Mouse (Mus musculus): ENCODE measurements around the gene Timd4. TPM values are rescaled to one million over a fixed set of nuclear protein-coding genes. Genes with fewer than 3 reads are reported as not detected.

Timd4 gene
- polyA plus RNA-seq (2012; rRNA removed): 0.06 TPM in 1 of 2 replicates, not detected in the other

- TF ChIP-seq CTCF (IDR thresholded peaks at IDR 0.05; ENCODE audit: extremely low read depth, insufficient read depth, low read length) (no peak), POLR2A (IDR thresholded peaks at IDR 0.05; ENCODE audit: extremely low read depth, insufficient read depth, low read length) (no peak)
- Histone ChIP-seq H3K4me3 (ENCODE audit: insufficient read depth, low read length) (no peak within 1 kb of the TSS), H3K4me1 (ENCODE audit: control insufficient read depth, insufficient read depth, low read length) (no peaks in the 10 kb centered on the region), H3K27ac (ENCODE audit: insufficient read depth, low read length) (no peak within 1 kb of the TSS)
These were observed at the start of gene Timd4 for GRCm38 (mm10) chr11:46810511-46810910. Timd4 (plus strand) TSS chr11:46810800.

DNA sequence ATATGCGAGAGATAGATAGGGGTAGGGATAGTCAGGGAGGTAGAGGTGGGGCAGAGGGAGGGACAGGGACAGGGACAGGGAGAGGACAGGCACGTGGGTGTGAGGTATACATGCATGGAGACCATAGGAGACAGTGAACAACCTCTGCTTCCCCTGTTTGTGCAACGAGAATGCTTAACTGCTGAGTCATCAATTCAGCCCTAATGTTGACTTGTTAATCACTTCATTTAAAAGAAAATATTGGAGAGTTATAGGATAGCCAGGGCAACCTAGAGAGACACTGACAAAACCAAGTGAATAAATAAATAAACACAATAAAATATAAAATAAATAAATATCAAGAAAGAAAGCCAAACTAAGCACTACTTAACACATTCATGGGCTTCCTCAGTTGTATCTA is 33.7 kb upstream of the Timd4 start:
- no peaks in the 10 kb centered on the region for H3K4me1 ChIP-seq (ENCODE audit: control insufficient read depth, insufficient read depth, low read length)
- TF ChIP-seq CTCF (IDR thresholded peaks at IDR 0.05; ENCODE audit: extremely low read depth, insufficient read depth, low read length) (no peak), POLR2A (IDR thresholded peaks at IDR 0.05; ENCODE audit: extremely low read depth, insufficient read depth, low read length) (no peak)
- H3K4me3 ChIP-seq (ENCODE audit: insufficient read depth, low read length): no peak overlapping the region
- no peak overlapping the region for H3K27ac ChIP-seq (ENCODE audit: insufficient read depth, low read length)

GRCm38 (mm10) chr11:46779811-46780210 is 30.8 kb upstream of the Timd4 start:
- no peak overlapping the region for H3K4me3 ChIP-seq (ENCODE audit: insufficient read depth, low read length)
- H3K27ac ChIP-seq (ENCODE audit: insufficient read depth, low read length): no peak overlapping the region
- TF ChIP-seq CTCF (IDR thresholded peaks at IDR 0.05; ENCODE audit: extremely low read depth, insufficient read depth, low read length): no peak
- no peak for TF ChIP-seq POLR2A (IDR thresholded peaks at IDR 0.05; ENCODE audit: extremely low read depth, insufficient read depth, low read length)
- no peaks in the 10 kb centered on the region for H3K4me1 ChIP-seq (ENCODE audit: control insufficient read depth, insufficient read depth, low read length)

DNA sequence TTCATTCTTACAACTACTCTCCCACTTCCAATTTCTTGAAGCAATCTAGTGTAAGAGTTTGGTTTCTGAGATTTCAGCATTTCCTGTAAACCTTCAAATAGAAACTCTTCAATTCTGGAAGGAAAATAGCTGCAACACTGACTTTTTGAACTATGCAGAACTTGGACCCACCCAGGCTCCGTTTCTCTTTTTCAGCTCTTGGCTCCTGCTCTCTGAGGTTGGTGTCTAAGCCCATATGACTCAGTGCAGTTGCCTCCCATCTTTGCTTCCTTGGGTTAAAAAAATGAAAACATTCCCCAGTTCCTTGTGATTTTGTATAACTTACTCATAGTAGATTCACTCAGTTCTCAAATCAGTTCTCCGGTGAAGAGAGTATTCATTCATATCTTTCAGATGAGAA is 6.2 kb upstream of the Timd4 start:
- TF ChIP-seq CTCF (IDR thresholded peaks at IDR 0.05; ENCODE audit: extremely low read depth, insufficient read depth, low read length) (no peak), POLR2A (IDR thresholded peaks at IDR 0.05; ENCODE audit: extremely low read depth, insufficient read depth, low read length) (no peak)
- Histone ChIP-seq H3K4me3 (ENCODE audit: insufficient read depth, low read length) (no peak overlapping the region), H3K27ac (ENCODE audit: insufficient read depth, low read length) (no peak overlapping the region), H3K4me1 (ENCODE audit: control insufficient read depth, insufficient read depth, low read length) (no peaks in the 10 kb centered on the region)

- Histone ChIP-seq H3K4me3 (ENCODE audit: insufficient read depth, low read length) (no peak overlapping the region), H3K4me1 (ENCODE audit: control insufficient read depth, insufficient read depth, low read length) (no peaks in the 10 kb centered on the region), H3K27ac (ENCODE audit: insufficient read depth, low read length) (no peak overlapping the region)
- no peak for TF ChIP-seq POLR2A (IDR thresholded peaks at IDR 0.05; ENCODE audit: extremely low read depth, insufficient read depth, low read length)
- TF ChIP-seq CTCF (IDR thresholded peaks at IDR 0.05; ENCODE audit: extremely low read depth, insufficient read depth, low read length): no peak
These were observed 7.1 kb downstream of the Timd4 start for GRCm38 (mm10) chr11:46817692-46818091.

DNA sequence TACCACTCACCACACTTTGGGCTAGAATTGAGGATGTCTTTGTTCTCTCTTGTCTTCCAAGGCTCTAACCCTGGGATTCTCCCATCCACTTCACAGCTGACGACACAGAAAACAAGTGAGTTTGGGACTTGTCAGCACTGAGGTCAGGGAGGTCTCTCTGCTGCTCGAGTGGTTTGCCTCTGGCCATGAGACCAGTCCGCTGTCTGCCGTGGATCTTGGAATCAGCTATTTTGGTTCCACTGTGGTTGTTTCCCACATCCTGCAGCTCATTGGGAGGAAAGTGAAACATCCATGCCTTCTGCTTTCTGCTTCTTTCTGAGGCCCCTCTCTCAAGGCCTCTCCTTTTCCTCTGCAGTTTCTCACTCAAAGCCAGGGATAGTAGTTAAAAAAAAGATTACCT is 9.3 kb downstream of the Timd4 start:
- Histone ChIP-seq H3K27ac (ENCODE audit: insufficient read depth, low read length) (no peak overlapping the region), H3K4me1 (ENCODE audit: control insufficient read depth, insufficient read depth, low read length) (no peaks in the 10 kb centered on the region), H3K4me3 (ENCODE audit: insufficient read depth, low read length) (no peak overlapping the region)
- TF ChIP-seq POLR2A (IDR thresholded peaks at IDR 0.05; ENCODE audit: extremely low read depth, insufficient read depth, low read length) (no peak), CTCF (IDR thresholded peaks at IDR 0.05; ENCODE audit: extremely low read depth, insufficient read depth, low read length) (no peak)

DNA sequence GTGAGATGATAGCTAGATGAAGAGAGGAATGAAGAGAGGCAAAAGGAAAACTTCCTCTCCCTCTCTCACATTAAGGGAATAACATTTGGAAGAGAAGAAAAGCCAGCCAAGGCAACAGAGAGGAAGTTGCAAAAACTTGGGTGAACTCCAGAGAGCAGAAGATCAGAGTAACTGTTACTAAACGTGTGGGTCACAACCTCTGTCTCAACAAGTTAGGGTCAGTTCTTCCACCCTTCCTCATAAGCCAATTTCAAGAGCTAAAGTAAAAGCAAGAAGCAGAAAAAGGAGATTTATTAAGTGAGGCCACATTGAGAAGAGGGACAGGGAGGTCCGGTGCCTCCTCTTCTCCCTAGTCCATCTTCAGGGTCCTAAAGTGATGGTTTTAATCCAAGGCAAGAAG is 19.7 kb downstream of the Timd4 start:
- Histone ChIP-seq H3K4me3 (ENCODE audit: insufficient read depth, low read length) (no peak overlapping the region), H3K4me1 (ENCODE audit: control insufficient read depth, insufficient read depth, low read length) (no peaks in the 10 kb centered on the region), H3K27ac (ENCODE audit: insufficient read depth, low read length) (no peak overlapping the region)
- no peak for TF ChIP-seq POLR2A (IDR thresholded peaks at IDR 0.05; ENCODE audit: extremely low read depth, insufficient read depth, low read length)
- TF ChIP-seq CTCF (IDR thresholded peaks at IDR 0.05; ENCODE audit: extremely low read depth, insufficient read depth, low read length): no peak

- H3K4me3 ChIP-seq (ENCODE audit: insufficient read depth, low read length): no peak overlapping the region
- no peak overlapping the region for H3K27ac ChIP-seq (ENCODE audit: insufficient read depth, low read length)
- no peak for TF ChIP-seq CTCF (IDR thresholded peaks at IDR 0.05; ENCODE audit: extremely low read depth, insufficient read depth, low read length)
- TF ChIP-seq POLR2A (IDR thresholded peaks at IDR 0.05; ENCODE audit: extremely low read depth, insufficient read depth, low read length): no peak
- H3K4me1 ChIP-seq (ENCODE audit: control insufficient read depth, insufficient read depth, low read length): no peaks in the 10 kb centered on the region
These were observed 24.5 kb downstream of the Timd4 start for GRCm38 (mm10) chr11:46835080-46835479.

GRCm38 (mm10) chr11:46842015-46842726 is 31.6 kb downstream of the Timd4 start:
- no peak overlapping the region for H3K4me3 ChIP-seq (ENCODE audit: insufficient read depth, low read length)
- no peak for TF ChIP-seq CTCF (IDR thresholded peaks at IDR 0.05; ENCODE audit: extremely low read depth, insufficient read depth, low read length)
- TF ChIP-seq POLR2A (IDR thresholded peaks at IDR 0.05; ENCODE audit: extremely low read depth, insufficient read depth, low read length): no peak
- H3K4me1 ChIP-seq (ENCODE audit: control insufficient read depth, insufficient read depth, low read length): no peaks in the 10 kb centered on the region
- H3K27ac ChIP-seq (ENCODE audit: insufficient read depth, low read length): no peak overlapping the region

- no peak for TF ChIP-seq CTCF (IDR thresholded peaks at IDR 0.05; ENCODE audit: extremely low read depth, insufficient read depth, low read length)
- TF ChIP-seq POLR2A (IDR thresholded peaks at IDR 0.05; ENCODE audit: extremely low read depth, insufficient read depth, low read length): no peak
- H3K4me1 ChIP-seq (ENCODE audit: control insufficient read depth, insufficient read depth, low read length): no peaks in the 10 kb centered on the region
- H3K27ac ChIP-seq (ENCODE audit: insufficient read depth, low read length): no peak overlapping the region
- H3K4me3 ChIP-seq (ENCODE audit: insufficient read depth, low read length): no peak overlapping the region
These were observed 36.1 kb downstream of the Timd4 start for GRCm38 (mm10) chr11:46846661-46847060.

Measured in cortical plate, adult 2 months (tissue).